Mouse (Mus musculus): ENCODE results near the gene Fem1a. TPM values are rescaled to one million over a fixed set of nuclear protein-coding genes. Genes with fewer than 3 reads are reported as not detected.

The Fem1a gene
- total and polyA plus RNA-seq, 3 experiments, result 16.6 to 26.0 (median 17.5) TPM

GRCm38 (mm10) chr17:56265869-56266268, 9.3 kb downstream of the Fem1a start:
- peaks cover 38 to 78% of the 10 kb centered on the region in 2 experiments for H3K4me1 ChIP-seq (ENCODE audit: control insufficient read depth in 1 of 2, insufficient read depth in 2 of 2)
- peaks cover 26% of the 10 kb centered on the region for H3K79me2 ChIP-seq (replicated peaks; ENCODE audit: control insufficient read depth, extremely low read depth, insufficient read depth, poor library complexity, severe bottlenecking)
- no peaks in the 10 kb centered on the region for H3K9me3 ChIP-seq (replicated peaks; ENCODE audit: low read length)
- no peak overlapping the region for H3K4me3 ChIP-seq (replicated peaks in 1 of 3; ENCODE audit: low read depth in 2 of 3, low read length in 2 of 3, poor library complexity in 1 of 3)
- in situ Hi-C loops (cut with MboI; ENCODE audit: low pct_ligation_motif_present, low pct_unique_long_range_greater_than_20kb, low sequenced_read_pairs), result no loop called here
- H3K36me3 ChIP-seq (replicated peaks in 1 of 2; ENCODE audit: control insufficient read depth in 1 of 2, insufficient read depth in 1 of 2, low read length in 1 of 2), result peaks cover 23 to 36% of the 10 kb centered on the region in 2 experiments
- dilution Hi-C loops (cut with MboI; ENCODE audit: extremely low pct_ligation_motif_present, extremely low pct_unique_long_range_greater_than_20kb, low sequenced_read_pairs), result no loop called here
- 0 out of 2 replicates have a peak overlapping the region, but pooled peaks have one; percentile 17 for H3K9ac ChIP-seq (ENCODE audit: insufficient read depth, low read depth)
- no peaks in the 10 kb centered on the region for H3K27me3 ChIP-seq (replicated peaks)
- H3K4me2 ChIP-seq (ENCODE audit: insufficient read depth, low read depth, poor library complexity, severe bottlenecking), result peak overlapping the region; percentile 4; the same call in 1 of the 2 replicates
- H3K27ac ChIP-seq (ENCODE audit: insufficient read depth, low read depth), result peak overlapping the region; percentile 91
- TF ChIP-seq ZNF384 (IDR thresholded peaks at IDR 0.05; ENCODE audit: low read depth, low read length) (peak; percentile 41; the same call in 1 of the 2 replicates), CHD1 (IDR thresholded peaks at IDR 0.05; ENCODE audit: low read depth, low read length) (no peak)
- peak; percentile 78 for DNase-seq (ENCODE audit: extremely low read depth)

- in situ Hi-C loops (cut with MboI; ENCODE audit: low pct_ligation_motif_present, low pct_unique_long_range_greater_than_20kb, low sequenced_read_pairs), result no loop called here
- Histone ChIP-seq H3K27me3 (replicated peaks) (no peaks in the 10 kb centered on the region), H3K4me1 (ENCODE audit: control insufficient read depth in 1 of 2, insufficient read depth in 2 of 2) (peaks cover 34 to 74% of the 10 kb centered on the region in 2 experiments), H3K9ac (ENCODE audit: insufficient read depth, low read depth) (no peak overlapping the region), H3K79me2 (replicated peaks; ENCODE audit: control insufficient read depth, extremely low read depth, insufficient read depth, poor library complexity, severe bottlenecking) (peaks cover 22% of the 10 kb centered on the region), H3K4me2 (ENCODE audit: insufficient read depth, low read depth, poor library complexity, severe bottlenecking) (peak overlapping the region; percentile 32), H3K27ac (ENCODE audit: insufficient read depth, low read depth) (peak overlapping the region; percentile 100), H3K4me3 (replicated peaks in 1 of 3; ENCODE audit: low read depth in 2 of 3, low read length in 2 of 3, poor library complexity in 1 of 3) (no peak overlapping the region), H3K9me3 (replicated peaks; ENCODE audit: low read length) (no peaks in the 10 kb centered on the region), H3K36me3 (replicated peaks in 1 of 2; ENCODE audit: control insufficient read depth in 1 of 2, insufficient read depth in 1 of 2, low read length in 1 of 2) (peaks cover 27 to 36% of the 10 kb centered on the region in 2 experiments)
- DNase-seq (ENCODE audit: extremely low read depth), result peak; percentile 98
- dilution Hi-C loops (cut with MboI; ENCODE audit: extremely low pct_ligation_motif_present, extremely low pct_unique_long_range_greater_than_20kb, low sequenced_read_pairs), result no loop called here
- no peak for TF ChIP-seq NRF1 (IDR thresholded peaks at IDR 0.05; ENCODE audit: low read depth, low read length)
- no peak; the same call in 1 of the 2 replicates for TF ChIP-seq RCOR1 (conservative IDR thresholded peaks at IDR 0.05; ENCODE audit: low read depth, low read length)
- no peak for TF ChIP-seq CTCF (conservative IDR thresholded peaks at IDR 0.05 in 1 of 2, IDR thresholded peaks at IDR 0.05 in 1 of 2; ENCODE audit: low read depth in 2 of 2, low read length in 2 of 2)
- TF ChIP-seq NELFE (IDR thresholded peaks at IDR 0.05; ENCODE audit: low read depth, low read length), result no peak
- TF ChIP-seq RAD21 (IDR thresholded peaks at IDR 0.05; ENCODE audit: low read depth, low read length), result no peak
- no peak for TF ChIP-seq UBTF (IDR thresholded peaks at IDR 0.05; ENCODE audit: low read depth, low read length)
- no peak; the same call in 1 of the 2 replicates for TF ChIP-seq ELF1 (IDR thresholded peaks at IDR 0.05; ENCODE audit: low read depth, low read length)
- 0 out of 2 replicates have a peak, but pooled peaks have one; percentile 6 for TF ChIP-seq MAX (IDR thresholded peaks at IDR 0.05; ENCODE audit: low read length)
- no peak for TF ChIP-seq GABPA (IDR thresholded peaks at IDR 0.05; ENCODE audit: insufficient replicate concordance, low read depth, low read length)
- TF ChIP-seq USF1 (IDR thresholded peaks at IDR 0.05; ENCODE audit: low read depth, low read length), result no peak
- TF ChIP-seq ZMIZ1 (IDR thresholded peaks at IDR 0.05; ENCODE audit: low read depth, low read length), result peak; percentile 13; the same call in 1 of the 2 replicates
- peak; percentile 98 for TF ChIP-seq IRF4 (IDR thresholded peaks at IDR 0.05; ENCODE audit: low read depth, low read length)
- TF ChIP-seq POLR2AphosphoS2 (IDR thresholded peaks at IDR 0.05; ENCODE audit: low read depth, low read length), result peak; percentile 61
- TF ChIP-seq CHD1 (IDR thresholded peaks at IDR 0.05; ENCODE audit: low read depth, low read length), result no peak
- TF ChIP-seq USF2 (conservative IDR thresholded peaks at IDR 0.05; ENCODE audit: low read depth, low read length), result no peak
- peak; percentile 85; the same call in 1 of the 2 replicates for TF ChIP-seq MAZ (IDR thresholded peaks at IDR 0.05; ENCODE audit: low read depth, low read length)
- TF ChIP-seq PAX5 (IDR thresholded peaks at IDR 0.05; ENCODE audit: low read length), result no peak
- TF ChIP-seq ZNF384 (IDR thresholded peaks at IDR 0.05; ENCODE audit: low read depth, low read length), result peak; percentile 34
- no peak for TF ChIP-seq ZKSCAN1 (IDR thresholded peaks at IDR 0.05; ENCODE audit: borderline replicate concordance, low read depth, low read length)
- peak; percentile 29; the same call in 1 of the 2 replicates for TF ChIP-seq MXI1 (IDR thresholded peaks at IDR 0.05; ENCODE audit: low read depth, low read length)
- TF ChIP-seq SMC3 (IDR thresholded peaks at IDR 0.05; ENCODE audit: low read depth, low read length), result no peak
- peak; percentile 92 for TF ChIP-seq BHLHE40 (IDR thresholded peaks at IDR 0.05; ENCODE audit: low read depth, low read length)
- peak; percentile 30; the same call in 1 of the 2 replicates for TF ChIP-seq HCFC1 (IDR thresholded peaks at IDR 0.05; ENCODE audit: low read depth, low read length)
- peak; percentile 100 for TF ChIP-seq MEF2A (IDR thresholded peaks at IDR 0.05; ENCODE audit: borderline replicate concordance, low read depth, low read length)
- peak; percentile 97 for TF ChIP-seq JUN (IDR thresholded peaks at IDR 0.05; ENCODE audit: insufficient read depth, low read depth, low read length)
- peak; percentile 100 for TF ChIP-seq ETS1 (conservative IDR thresholded peaks at IDR 0.05; ENCODE audit: low read depth, low read length)
- no peak; the same call in 1 of the 2 replicates for TF ChIP-seq MYC (IDR thresholded peaks at IDR 0.05; ENCODE audit: low read depth, low read length)
- TF ChIP-seq EP300 (IDR thresholded peaks at IDR 0.05; ENCODE audit: low read length), result peak; percentile 96
- peak; percentile 87 for TF ChIP-seq CHD2 (IDR thresholded peaks at IDR 0.05; ENCODE audit: low read length)
- peak; percentile 96 for TF ChIP-seq TCF12 (IDR thresholded peaks at IDR 0.05; ENCODE audit: low read depth, low read length)
- TF ChIP-seq MAFK (IDR thresholded peaks at IDR 0.05; ENCODE audit: insufficient replicate concordance, low read length), result peak; percentile 84
- TF ChIP-seq ZC3H11A (IDR thresholded peaks at IDR 0.05; ENCODE audit: low read depth, low read length), result no peak
Measured at GRCm38 (mm10) chr17:56266271-56266670, 9.7 kb downstream of the Fem1a start.
